Mouse (Mus musculus) right cerebral cortex, adult 2 months (tissue): ENCODE data around the gene Nup35.

Experiments
- DNase-seq, 2 experiments: peaks; one replicate each; pipeline ENCODE4 v3.0.0; 2021 to 2022; ENCODE audit warnings: low spot score in 2 of 2

The Nup35 gene

DNA sequence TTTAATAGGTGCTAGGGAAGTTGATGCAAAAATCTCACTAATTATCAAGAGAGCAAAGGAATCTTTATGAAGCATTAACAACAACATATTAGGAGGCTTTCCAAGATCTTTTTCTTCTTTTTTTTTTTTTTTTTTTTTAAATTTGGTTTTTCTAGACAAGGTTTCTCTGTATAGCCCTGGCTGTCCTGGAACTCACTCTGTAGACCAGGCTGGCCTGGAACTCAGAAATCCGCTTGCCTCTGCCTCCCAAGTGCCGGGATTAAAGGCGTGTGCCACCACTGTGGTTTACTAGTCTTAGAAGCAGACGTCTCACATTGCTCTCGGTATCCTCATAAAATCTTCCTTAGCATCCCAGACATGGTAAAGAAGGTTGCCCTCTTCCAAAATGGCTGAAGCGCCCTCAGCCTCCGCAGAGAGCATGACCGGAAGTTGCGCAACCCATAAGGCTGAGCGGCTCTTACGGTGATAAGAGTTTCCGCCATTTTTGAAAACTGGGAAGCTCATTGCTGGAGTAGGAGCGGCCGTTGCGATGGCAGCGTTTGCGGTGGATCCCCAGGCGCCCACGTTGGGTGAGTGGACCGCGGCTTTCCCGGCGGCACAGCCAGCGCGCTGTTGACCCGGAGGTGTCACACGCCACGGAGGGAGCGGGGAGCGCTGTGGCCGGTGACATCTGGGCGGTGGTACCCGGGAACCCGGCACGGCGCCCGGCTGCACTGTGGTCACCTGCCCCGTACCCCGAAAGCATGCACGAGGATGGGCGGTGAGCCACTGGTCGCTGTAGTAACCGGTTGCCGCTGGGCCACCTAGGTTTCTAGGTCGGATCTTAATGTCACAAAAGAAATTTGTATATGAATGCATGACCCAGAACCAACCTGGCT, 21.6 kb downstream of the Nup35 start:
- peak; percentile 92 to 95 for DNase-seq

DNA sequence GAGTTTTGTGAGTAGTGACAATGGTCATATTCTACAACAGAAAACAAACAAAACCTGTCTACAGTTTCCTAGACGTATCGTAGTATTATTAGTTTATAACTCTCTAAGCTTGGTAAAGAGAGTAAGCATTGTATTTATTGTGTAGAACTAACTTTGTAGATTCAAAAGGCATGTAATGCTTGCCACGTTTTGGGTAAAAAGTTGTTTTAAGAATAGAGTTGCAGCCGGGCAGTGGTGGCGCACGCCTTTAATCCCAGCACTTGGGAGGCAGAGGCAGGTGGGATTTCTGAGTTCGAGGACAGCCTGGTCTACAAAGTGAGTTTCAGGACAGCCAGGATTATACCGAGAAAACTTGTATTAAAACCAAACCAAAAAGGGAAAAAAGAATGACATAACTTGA, 22.4 kb downstream of the Nup35 start:
- no peak for DNase-seq

DNA sequence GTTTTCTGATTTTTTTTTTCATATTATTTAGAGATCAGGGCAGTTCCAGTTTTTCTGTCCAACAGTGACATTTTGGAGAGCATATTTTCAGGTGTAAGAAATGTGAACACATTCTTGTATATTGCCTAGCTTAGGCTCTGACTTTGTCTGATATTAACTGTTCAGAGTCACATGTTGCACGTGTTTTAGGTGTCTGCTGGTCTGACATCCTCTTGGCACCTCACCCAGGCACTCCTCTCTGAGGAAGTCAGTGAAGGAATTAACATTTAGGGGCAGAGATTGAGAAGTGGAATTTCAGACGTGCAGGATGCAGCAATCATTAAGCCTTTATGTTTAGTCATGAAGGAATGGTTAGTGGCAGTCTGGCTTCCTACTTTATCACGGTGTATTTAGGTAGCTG, 22.8 kb downstream of the Nup35 start:
- DNase-seq = no peak

DNA sequence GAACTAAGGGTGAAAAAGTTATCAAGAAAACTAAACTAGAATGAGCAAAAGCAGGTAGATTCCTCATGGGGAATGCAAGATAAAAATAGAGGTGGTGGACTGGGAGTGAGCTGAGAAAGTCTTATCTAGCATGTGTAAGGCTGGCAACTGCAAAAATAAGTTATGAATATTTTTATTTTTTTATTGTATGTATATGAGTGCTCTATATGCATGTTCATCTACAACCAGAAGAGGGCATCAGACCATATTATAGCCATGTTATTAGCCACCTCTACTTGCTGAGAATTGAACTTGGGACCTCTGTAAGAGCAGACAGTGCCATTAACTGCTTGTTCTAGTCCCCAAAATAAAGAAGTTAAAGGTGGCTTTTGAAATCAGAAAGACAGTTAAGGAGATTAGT, 44.4 kb downstream of the Nup35 start:
- no peak for DNase-seq

DNA sequence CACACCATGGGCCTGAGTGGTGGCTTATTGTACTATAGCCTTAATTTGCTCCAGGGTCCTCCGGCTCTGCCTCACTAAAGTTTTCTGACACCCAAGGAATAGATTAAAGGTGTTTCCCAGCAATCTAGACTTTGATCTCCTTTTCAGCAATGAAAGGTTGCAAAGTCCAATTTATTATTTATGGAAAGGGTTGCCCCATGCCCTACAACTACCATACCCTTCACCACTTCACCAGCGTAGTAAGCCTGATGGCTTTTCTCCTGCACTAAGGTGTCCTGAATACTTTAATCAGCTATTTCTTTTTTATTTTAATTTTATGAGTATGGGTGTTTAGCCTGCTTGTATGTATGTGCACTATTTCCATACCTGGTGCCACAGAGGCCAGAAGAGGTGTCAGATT, 45.6 kb downstream of the Nup35 start:
- DNase-seq = no peak

DNA sequence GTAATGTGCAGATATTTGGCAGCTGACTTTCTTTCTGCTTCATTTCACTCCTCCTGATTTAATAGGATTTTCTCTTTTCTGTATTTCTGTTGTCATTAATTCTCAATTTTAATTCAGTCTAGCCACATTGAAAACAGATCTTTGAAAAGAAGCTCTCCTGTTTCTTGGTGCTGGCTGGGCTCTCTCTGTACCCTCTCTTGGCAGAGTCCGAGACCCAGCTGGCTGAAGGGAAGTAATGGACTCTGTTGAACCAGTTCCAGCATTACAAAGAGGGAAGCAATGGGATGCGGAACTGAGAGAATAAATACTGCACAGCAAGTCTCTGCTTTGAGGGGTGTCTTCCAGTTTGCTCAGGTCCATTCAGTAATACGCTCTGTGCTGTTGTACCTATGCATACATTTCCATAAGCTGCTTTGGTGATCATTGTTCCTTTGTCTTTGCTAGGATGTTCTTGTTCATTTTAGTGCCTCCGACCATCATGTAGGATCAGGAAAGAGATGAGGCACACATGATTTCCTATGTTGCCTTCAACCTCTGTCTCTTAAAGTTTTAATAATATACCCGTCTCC, 50.4 kb downstream of the Nup35 start:
- DNase-seq = no peak

DNA sequence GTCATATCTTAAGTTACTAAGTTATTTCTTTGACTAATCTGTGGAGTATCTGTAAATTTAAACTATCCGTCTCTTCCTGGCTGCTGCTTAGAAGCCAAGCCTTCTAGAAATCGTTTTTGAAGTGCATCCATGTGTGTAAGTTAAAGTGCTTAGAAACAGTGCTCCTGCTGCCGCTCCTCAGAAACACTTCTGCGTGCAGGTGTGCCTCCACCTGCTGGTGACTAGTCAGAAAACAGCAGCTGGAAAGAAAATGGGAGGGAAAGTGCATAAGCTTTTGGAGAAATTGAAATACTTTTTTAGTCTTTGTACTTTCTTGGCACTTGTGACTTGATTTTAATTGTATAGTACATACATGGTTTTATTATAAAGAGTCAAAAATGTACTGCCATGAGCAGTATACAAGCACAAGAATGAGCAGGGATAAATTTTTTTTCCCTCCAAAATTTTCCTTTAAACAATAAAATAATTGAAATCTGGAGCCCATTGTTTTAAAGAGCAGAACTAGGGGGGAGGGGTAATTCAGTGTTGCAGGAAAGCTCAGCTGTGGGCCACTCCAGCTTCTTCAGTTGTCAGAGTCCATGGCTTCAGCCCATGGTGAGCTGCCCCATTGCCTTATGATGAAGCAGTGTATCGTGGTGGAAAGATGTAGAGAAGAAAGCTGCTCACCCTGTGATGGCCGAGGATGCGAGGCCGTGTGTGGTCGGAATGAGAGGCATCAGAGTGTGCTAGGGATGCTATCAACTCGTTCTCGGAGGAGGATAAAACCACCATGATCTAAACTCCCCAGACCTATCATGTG, 53.0 kb downstream of the Nup35 start:
- no peak for DNase-seq

DNA sequence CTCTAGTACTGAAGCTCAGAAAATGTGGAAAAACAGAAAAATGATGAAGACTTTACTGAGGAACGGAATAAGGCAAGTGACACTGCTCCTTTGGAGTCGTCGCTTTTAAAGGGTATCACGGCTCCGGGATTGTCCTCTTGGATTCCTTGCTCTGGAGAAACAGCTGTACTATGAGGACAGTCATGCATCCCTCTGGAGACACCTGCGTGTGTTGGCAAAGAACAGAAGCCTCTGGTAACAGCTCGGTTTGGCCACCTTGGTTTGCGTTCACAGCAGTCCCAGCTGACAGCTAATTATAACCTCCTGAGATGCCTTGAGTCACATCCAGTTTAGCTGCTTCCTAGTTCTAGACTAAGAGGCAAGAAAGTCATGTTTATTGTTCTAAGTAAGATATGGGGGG, 61.8 kb downstream of the Nup35 start:
- DNase-seq = no peak

DNA sequence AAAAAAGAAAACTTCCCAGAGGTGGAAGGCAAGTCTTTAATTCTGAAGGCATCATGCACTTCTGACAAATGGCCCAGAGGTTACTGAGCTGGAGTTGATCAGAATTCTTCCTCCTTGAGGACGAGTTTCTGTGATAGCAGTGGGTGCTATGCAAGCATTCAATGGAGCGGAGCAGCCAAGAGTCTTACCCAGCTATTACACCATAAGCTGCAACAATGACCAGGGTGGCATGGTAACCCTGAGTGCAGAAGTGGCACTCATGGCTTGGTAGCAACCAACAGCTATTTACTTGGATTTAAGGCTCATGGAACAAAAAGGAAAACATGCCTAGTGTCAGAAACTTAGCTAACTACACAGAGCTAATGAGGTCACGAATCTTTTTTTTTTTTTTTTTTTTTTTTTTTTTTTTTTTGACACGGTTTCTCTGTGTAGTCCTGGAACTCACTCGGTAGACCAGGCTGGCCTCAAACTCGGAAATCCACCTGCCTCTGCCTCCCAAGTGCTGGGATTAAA, 66.7 kb downstream of the Nup35 start:
- DNase-seq = no peak

DNA sequence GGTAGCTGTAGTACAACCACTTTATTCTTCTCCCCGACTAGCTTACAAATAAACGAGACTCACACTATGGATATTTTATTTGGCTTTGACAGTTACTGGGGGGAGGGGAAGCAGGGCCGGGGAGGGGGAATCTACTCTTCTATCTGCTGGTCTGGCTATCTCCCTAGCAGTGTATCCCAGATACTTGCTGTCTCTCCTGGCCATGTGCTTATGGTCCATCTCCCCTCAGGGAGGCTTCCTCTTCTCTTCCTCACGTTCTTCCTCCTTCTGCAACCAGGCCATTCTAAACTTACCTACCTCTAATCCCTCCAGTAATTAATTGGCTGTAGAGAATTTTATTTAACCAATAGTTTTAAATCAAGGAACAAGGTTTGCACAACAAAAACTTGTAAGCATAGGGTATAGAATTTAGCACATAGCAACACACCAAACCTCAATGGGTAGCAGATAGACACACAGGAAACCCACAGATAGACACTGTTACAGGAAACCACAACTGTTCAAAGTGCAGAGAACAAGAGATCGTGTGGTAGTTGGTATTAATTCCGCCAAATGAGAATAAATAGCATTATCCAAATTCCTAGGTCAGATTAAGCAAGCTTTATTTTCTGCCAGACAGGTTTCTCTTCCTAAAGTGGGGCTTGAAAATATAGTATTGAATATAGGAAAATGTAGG, 67.5 kb downstream of the Nup35 start:
- DNase-seq = no peak

DNA sequence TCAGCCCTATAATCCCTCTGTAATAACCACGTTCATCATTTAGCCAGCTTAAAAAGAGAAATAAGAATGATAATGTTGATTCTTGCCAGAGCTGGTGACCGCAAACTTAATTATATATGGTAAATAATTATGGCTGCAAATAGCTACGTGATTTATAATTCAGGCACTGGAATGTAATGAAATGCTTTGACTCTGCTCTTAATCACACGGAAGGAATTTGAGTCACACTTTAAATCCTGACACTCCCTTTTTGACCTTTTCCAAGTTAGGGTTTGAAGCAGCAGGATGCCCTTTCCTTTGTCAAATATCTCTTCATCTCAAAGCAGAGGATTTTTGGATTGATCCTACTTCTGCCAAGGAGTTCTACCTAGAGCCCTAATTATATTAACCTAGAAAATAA, 71.2 kb downstream of the Nup35 start:
- DNase-seq = no peak

DNA sequence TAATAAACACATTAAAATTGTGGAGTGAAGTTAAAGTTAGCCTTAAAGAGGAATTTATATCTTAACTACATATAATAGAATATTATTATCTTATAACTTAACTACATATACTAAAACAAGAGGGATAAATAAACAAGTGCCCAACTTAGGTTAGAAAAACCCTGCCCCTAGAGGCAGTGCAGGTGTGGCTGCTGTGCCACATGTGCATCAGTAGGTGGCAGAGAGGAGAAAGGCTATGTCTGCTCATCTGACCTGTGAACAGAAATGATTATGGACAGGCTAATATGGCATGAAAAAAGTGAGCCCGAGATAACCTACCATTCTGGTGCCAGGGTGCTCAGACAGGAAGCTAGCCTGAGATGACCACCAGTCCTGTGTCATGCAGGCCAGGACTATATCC, 90.4 kb downstream of the Nup35 start:
- DNase-seq = no peak
